Mouse (Mus musculus): ENCODE measurements around the gene Rbfox3. TPM values are rescaled to one million over a fixed set of nuclear protein-coding genes. Genes with fewer than 3 reads are reported as not detected.

Rbfox3 gene
- total RNA-seq, 2 experiments from 2014 or later: 0.10 to 0.31 TPM

GRCm38 (mm10) chr11:118610128-118610527 lies 301.3 kb downstream of the Rbfox3 start:
- DNase-seq (ENCODE audit: low spot score in 2 of 2): no peak

DNA sequence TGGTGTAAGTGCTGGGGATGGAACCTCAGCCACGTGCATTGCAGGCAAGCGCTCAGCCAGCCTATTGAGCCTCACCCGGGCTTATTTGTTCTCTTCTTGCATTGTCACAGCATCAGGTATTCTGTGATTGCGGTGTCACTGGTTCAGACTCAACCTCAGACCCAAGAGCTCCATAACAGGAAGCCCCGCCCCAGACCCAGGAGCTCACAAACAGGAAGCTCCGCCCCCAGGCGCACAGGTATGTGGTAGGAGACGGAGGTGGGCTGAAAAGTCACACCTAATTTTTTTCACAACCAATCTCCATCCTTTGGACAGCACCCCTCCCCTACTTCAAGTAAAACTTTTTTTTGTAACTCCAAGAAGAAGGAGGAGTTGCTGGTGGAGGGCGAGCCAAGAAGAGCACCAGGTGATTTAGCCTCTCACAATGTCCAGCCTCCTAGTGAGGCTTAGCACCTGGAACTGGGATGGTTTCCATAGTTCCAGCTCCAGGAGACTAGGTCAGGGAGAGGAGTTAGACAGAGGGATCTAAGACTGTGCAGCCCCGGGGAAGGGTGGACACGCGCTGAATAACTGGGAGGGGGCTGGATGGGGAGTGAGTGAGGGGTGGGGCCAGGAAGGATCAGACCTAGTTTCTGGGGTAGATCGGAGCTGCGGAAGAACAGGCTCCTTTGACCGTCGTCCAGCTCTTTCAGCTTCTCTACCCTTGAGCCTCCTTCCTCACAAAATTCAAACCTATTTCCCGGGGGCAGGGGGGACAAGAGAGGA lies 302.0 kb downstream of the Rbfox3 start:
- no peak for DNase-seq (ENCODE audit: low spot score in 2 of 2)

DNA sequence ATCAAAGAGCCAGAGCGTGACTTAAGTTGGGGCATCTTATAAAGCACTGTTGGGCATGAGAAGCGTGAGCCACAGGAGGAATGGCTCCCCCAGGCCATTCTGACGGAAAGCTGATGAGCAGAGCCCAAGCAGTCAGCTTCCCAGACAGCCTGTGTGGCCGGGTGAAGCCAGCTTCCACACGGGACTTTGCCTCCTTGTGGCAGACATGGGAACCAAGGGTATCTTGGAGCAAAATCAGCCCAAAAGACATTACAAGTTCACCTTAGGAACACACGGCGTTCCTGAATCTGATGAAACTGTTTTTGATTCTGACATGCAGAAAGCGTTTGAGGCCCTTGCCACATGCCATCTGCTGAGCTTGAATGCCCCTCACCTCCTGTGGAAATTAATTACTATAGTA lies 303.5 kb downstream of the Rbfox3 start:
- no peak for DNase-seq (ENCODE audit: low spot score in 2 of 2)

- DNase-seq (ENCODE audit: low spot score in 2 of 2): no peak
Measured at GRCm38 (mm10) chr11:118605570-118605969, 305.8 kb downstream of the Rbfox3 start.

DNA sequence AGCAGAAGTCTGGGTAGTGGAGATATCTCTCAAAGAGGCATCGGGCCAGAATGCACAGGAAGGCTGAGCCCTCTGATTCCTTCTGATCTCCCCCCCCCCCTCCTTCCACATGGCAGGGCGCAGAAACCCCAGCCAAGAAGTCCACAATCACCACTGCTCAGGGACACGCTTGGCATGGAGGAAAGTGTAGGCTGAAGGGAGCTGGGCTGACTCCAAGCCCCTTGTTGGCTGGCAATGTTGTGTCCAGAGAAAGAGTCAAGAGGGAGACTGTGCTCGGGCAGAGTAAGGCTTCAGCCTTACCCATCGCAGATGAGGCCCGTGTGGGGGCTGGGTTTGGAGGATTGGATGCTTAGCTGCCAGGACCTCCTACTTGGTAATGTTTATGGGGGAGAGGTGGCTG lies 307.2 kb downstream of the Rbfox3 start:
- no peak for DNase-seq (ENCODE audit: low spot score in 2 of 2)

DNA sequence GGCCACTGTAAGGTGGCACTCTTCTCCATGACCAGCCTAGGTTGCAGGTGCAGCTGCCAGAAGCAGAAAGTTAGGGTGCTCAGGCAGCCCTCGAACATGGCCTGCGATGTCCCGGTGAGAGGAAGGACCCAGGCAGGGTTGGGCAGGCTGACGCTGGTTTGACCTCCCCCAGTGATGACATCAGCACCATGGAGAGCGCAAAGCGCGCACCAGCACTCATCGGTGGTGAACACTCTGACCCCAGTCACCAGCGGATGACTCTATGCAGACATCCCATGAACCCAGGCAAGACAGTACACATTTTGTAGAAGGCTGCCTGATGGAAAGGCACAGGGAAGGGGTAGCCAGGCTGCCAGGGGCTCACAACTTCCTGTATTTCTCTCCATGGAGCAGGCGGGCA lies 308.3 kb downstream of the Rbfox3 start:
- DNase-seq (ENCODE audit: low spot score in 2 of 2): peak in 1 of 2 experiments; percentile 42

DNA sequence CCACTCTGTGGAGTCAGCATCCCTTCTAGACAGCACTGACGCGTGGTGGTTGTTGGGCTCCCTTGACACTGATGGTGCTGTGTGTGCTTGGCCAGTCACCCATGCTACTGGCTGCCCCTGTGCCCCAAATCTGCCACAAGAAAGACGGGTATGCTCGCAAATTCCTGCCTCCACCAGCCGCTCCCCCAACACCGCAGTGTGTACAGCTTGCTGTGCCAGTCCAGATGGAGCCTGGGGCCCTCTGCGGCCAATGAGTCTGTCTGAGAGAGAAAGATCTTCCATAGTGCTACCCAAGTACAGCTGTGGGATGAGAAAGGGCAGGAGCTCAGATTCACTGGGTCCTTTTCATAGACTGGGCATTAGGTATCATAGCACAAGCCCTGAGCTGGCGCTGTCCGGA lies 309.9 kb downstream of the Rbfox3 start:
- DNase-seq (ENCODE audit: low spot score in 2 of 2): no peak

DNA sequence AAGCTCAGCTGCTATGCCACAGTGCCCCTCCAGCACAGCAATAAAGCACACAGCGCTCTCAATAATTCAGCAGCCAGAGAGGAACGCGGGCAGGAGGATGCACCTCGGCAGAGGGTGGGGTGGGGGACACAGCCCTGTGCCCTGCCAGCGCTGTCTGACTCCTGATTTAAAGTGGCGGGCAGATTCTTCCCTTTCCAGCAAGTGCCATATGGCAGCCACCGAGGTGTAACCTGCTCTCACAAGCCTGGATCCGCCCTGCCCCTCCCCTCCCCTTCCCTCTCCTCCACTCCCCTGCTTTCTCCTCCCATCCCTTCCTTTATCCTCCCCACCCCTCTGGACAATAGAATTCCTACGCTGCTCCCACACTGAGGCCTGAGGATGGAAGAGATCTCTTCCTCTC lies 311.2 kb downstream of the Rbfox3 start:
- DNase-seq (ENCODE audit: low spot score in 2 of 2): no peak

- DNase-seq (ENCODE audit: low spot score in 2 of 2): no peak
Measured at GRCm38 (mm10) chr11:118598726-118599125, 312.7 kb downstream of the Rbfox3 start.

DNA sequence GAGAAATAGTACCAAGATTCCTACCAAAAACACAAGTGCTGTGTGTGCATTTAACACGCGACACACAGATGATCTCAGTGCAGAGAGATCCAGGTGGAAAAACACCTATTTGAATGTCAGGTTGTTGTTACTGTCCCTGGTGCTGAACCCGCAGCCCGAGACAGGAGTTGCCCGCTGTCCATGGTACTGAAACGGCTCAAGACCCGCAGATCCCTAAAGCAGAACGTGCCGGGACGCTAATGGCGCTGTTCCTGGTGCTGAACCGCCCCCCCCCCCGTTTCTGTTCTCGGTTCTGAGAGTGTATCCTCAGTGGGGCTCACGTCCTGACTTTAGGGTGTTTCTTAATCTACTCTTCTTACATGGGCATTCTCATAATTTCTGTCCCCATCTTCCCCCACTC lies 326.6 kb downstream of the Rbfox3 start:
- peak; percentile 62 to 85 for DNase-seq (ENCODE audit: low spot score in 2 of 2)

DNA sequence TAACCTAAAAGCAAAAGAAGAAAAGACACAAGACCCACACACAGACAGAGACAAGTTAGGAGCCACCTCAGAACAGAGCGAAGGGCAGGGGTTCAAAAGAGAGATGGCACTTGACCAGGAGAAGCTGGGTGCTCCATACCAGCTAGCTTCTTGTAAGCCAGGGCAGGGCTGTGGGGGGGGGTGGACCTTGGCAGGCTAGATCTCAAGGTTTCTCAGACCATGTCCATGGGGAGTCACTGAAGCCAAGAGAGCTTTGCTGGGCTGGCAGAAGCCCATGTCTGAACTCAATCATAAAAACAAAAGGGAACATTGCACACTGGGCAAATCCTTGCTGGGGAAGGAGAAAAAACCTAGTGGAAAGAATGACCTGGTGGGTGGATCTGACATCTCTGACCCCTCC lies 327.4 kb downstream of the Rbfox3 start:
- no peak for DNase-seq (ENCODE audit: low spot score in 2 of 2)

- DNase-seq (ENCODE audit: low spot score in 2 of 2): no peak
Measured at GRCm38 (mm10) chr11:118583573-118583972, 327.8 kb downstream of the Rbfox3 start.

DNA sequence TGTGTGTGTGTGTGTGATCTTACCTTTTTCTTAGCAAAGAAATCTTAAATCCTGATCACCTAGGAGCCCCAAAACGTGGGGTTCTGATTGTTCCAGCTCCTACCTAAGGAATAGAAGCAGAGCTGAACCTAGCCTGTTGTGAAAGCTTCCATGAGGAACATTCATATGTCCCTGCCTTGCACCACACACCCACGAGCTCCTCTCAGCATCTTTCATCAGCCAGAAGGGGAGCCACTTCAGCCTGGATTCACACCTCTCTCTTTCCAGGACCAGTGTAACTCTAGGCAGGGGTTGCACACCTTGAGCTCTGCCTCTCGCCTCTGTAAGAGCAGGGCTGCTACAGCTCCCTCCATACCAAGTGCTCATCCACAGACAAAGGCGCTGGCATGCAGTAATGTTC lies 330.4 kb downstream of the Rbfox3 start:
- DNase-seq (ENCODE audit: low spot score in 2 of 2): no peak

DNA sequence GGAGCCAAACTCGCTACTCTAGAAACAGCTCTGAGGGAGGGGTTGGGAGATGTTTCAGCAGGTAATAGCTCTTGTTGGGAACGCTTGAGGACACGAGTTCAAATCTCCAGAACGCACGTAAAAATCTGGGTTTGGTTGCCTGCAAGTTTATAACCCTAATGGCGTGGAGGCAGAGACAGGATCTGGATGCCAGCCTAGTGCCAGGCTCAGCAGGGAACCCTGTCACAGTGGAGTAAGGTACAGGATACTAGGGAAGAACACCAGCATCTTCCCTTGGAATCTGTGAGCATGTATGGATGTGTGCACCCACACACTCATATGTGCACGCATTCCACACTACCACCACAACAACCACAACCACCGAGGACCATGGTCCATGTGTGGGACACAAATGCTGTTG lies 331.8 kb downstream of the Rbfox3 start:
- no peak for DNase-seq (ENCODE audit: low spot score in 2 of 2)

- no peak for DNase-seq (ENCODE audit: low spot score in 2 of 2)
Measured at GRCm38 (mm10) chr11:118577271-118577670, 334.1 kb downstream of the Rbfox3 start.

DNA sequence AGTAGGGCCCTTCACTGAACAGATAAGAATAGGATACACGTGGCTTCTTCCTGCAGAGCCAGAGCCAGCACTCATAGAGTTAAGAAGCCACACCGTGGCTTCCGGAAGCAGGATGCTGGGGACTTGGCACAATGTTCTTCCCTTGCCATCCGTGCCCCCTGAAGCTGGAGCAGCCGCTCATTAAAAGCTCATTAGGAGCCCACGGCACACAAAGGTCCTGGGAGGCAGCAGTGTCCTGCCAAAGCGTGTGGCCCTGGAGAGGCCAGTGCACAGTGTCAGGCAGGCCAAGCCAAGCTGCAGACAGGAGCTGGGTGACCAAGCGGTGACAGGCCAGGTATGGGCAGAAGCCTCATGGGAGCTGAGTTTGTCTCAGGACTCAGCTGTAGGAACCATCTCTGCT lies 334.8 kb downstream of the Rbfox3 start:
- no peak for DNase-seq (ENCODE audit: low spot score in 2 of 2)

- no peak for DNase-seq (ENCODE audit: low spot score in 2 of 2)
Measured at GRCm38 (mm10) chr11:118574418-118574817, 337.0 kb downstream of the Rbfox3 start.

GRCm38 (mm10) chr11:118573569-118573968 lies 337.8 kb downstream of the Rbfox3 start:
- DNase-seq (ENCODE audit: low spot score in 2 of 2): peak; percentile 53 to 57

GRCm38 (mm10) chr11:118573000-118573399 lies 338.4 kb downstream of the Rbfox3 start:
- no peak for DNase-seq (ENCODE audit: low spot score in 2 of 2)

DNA sequence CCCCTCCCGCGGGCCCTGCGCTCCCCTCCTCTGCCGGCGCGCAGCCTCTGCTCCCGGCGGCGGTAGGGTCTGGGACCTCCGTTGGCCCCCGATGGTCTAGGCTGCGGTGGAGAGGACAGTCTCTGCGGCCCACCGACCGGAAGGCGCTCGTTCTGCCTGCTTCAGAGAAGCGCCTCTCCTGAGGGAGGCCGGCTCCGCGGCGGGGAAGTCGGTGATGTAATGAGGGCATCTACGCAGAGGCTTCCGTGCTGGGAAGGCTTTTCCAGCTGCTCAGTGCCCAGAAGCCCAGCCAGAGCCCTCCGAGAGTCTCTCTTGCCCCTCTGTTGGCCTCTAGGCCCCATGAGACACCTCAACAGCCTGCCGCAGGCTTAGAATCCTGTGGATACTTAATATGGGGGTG lies 341.2 kb downstream of the Rbfox3 start:
- no peak for DNase-seq (ENCODE audit: low spot score in 2 of 2)

- no peak for DNase-seq (ENCODE audit: low spot score in 2 of 2)
Measured at GRCm38 (mm10) chr11:118569571-118570062, 341.8 kb downstream of the Rbfox3 start.

DNA sequence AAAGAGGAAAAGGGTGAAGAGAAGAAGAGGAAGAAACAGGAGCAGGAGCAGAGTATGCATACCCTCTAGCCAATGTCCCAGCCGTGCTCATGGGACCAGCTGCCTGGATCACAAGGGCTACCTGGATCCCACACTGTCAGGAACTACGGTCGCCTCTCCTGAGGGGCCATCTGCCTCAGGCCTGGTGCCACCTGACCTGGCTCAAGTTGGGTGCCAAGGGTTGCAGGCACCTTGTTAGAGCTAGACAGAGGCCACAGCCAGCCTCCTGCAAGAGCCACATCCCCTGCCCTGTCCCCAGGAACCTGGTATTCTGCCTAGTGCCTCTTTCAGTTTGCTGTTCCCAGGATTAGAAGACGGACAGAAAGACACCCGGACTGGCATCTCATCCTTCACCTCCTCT lies 347.5 kb downstream of the Rbfox3 start:
- DNase-seq (ENCODE audit: low spot score in 2 of 2): no peak

GRCm38 (mm10) chr11:118562847-118563246 lies 348.6 kb downstream of the Rbfox3 start:
- DNase-seq (ENCODE audit: low spot score in 2 of 2): no peak

Measured in gastrocnemius, postnatal 4 days (tissue).